Mouse (Mus musculus) liver, embryonic 16.5 days (tissue): ENCODE measurements around the gene Tmem253. TPM values are rescaled to one million over a fixed set of nuclear protein-coding genes. Genes with fewer than 3 reads are reported as not detected.
"Not testable (repeated sequence)": the region's sequence is repeated elsewhere in the genome, so short reads cannot be mapped to it uniquely, and the experiment has no call there.

Experiments
- ATAC-seq: fragments of 200-750 bp; cut with Nextera tagmentation; 2 replicates; pipeline ENCODE4 v1.8.0; 2017; ENCODE audit warnings: low read depth, mild to moderate bottlenecking, moderate number of reproducible peaks, moderate library complexity
- H3K27ac ChIP-seq: fragments of 300-500 bp; sonication (generic); 2 replicates; pipeline ENCODE4 v1.5.1; 2014; ENCODE audit warnings: mild to moderate bottlenecking, low read length
- H3K27me3 ChIP-seq: fragments of 300-500 bp; sonication (generic); 2 replicates; pipeline ENCODE4 v1.6.1; 2014; ENCODE audit warnings: low read depth, low read length, mixed read lengths; ENCODE audit not compliant: control insufficient read depth, insufficient read depth
- H3K36me3 ChIP-seq: fragments of 300-500 bp; sonication (generic); 2 replicates; pipeline ENCODE4 v1.6.1; 2014; ENCODE audit warnings: mild to moderate bottlenecking; ENCODE audit not compliant: control insufficient read depth, insufficient read depth
- H3K4me1 ChIP-seq: fragments of 300-500 bp; sonication (generic); 2 replicates; pipeline ENCODE4 v1.6.1; 2014; ENCODE audit warnings: low read depth, low read length, mixed read lengths; ENCODE audit not compliant: control insufficient read depth
- H3K4me2 ChIP-seq: fragments of 300-500 bp; sonication (generic); 2 replicates; pipeline ENCODE4 v1.6.1; 2014; ENCODE audit warnings: low read depth, low read length, mixed read lengths
- H3K4me3 ChIP-seq: fragments of 300-500 bp; sonication (generic); 2 replicates; pipeline ENCODE4 v1.5.1; 2014; ENCODE audit warnings: low read depth, mild to moderate bottlenecking, low read length
- H3K9ac ChIP-seq: fragments of 300-500 bp; sonication (generic); 2 replicates; pipeline ENCODE4 v1.6.1; 2014; ENCODE audit warnings: low read depth, low read length
- H3K9me3 ChIP-seq: fragments of 300-500 bp; sonication (generic); replicated peaks from 2 replicates; pipeline ENCODE4 v1.6.1; 2016; ENCODE audit warnings: low read length; ENCODE audit not compliant: control insufficient read depth
- WGBS: fragments of 180-500 bp; shearing (Covaris S2); extraction: QIAGEN DNeasy Blood & Tissue Kit; methylation state at CpG from one replicate; pipeline ENCODE4 v1.1.7; 2014; ENCODE audit not compliant: insufficient replicate concordance; 5-methylcytosine and 5-hydroxymethylcytosine counted together
- polyA plus RNA-seq: library from polyadenylated mRNA; unstranded; fragments of >200 nt; fragmentation: Nextera tagmentation; extraction: Ambion mirVana; gene quantifications from 2 replicates; pipeline ENCODE4 v1.2.1, GENCODE M21; 2015

Gene Tmem253
- polyA plus RNA-seq, 1 experiment from 2014 or later = 0.28 TPM

DNA sequence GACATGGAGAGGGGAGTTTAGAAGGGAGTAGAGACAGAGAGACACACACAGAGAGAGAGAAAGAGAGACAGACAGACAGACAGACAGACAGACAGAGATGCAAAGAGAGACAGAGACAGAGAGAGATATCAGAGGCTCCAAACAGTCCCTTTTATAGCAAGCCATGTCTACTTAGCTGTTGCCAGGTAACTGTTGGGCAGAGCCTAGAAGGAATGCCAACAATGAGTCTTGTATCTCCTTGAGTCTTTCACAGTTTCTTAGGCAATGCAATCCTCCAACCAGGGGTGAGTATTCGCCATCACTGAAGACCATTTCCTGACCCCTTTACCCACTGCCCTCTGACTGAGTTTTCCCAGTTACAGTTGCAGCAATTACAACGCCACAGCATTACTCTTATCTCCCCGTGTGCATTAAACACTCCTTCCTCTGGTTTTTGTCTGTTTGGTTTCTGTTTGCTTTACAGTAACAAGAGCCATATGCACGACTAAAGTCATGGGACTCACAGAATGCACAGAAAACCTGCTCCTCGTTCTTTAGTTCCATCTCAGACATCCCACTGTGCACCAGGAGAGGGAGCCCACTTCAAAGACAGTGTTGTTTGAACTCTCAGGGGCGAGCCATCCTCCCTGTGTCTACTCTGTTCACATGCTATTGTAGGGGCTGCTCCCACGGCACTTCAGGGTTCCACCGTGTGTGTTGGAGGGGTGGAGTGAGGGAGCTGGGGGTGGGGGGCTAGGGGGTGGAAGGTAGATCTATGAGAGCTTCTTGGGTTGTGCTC, 29.6 kb downstream of the Tmem253 start:
- 4% methylated on average over 8 of the region's 8 CpGs for WGBS
- ATAC-seq = peak; percentile 32; the same call in 1 of the 2 replicates
- Histone ChIP-seq H3K9me3 (no peaks in the 10 kb centered on the region), H3K4me2 (no peak overlapping the region; the same call in 1 of the 2 replicates), H3K27me3 (no peaks in the 10 kb centered on the region), H3K27ac (no peak overlapping the region), H3K4me1 (no peaks in the 10 kb centered on the region; the same call in 1 of the 2 replicates), H3K36me3 (no peaks in the 10 kb centered on the region), H3K4me3 (no peak overlapping the region), H3K9ac (no peak overlapping the region)

DNA sequence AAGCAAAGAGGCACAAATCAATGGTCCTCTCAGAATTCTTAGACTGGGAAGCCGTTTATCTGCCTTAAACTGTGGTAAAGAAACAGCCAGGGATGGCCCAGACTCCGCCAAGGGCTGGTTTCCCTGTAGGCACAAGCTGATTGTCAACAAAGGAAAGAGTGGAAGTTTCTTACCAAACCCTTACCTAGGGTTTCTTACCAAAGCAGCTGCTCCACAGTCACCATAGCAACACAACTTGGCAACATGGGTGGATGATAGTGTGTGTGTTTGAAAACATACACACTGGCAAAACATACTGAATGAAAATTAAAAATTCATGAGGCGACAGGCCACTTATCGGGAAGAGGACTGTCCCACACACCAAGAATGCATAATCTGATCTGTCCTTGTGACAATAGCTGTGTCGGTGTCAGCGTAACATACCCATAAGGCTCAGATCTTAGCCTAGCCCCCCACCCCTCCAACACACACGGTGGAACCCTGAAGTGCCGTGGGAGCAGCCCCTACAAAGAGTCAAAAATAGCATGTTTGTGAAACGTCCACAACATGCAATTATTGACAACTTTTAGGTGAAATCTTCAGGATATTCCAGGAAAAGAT, 30.6 kb downstream of the Tmem253 start:
- Histone ChIP-seq H3K27ac (no peak overlapping the region), H3K9ac (no peak overlapping the region), H3K4me2 (no peak overlapping the region), H3K27me3 (no peaks in the 10 kb centered on the region), H3K9me3 (no peaks in the 10 kb centered on the region), H3K4me1 (no peaks in the 10 kb centered on the region; the same call in 1 of the 2 replicates), H3K36me3 (no peaks in the 10 kb centered on the region), H3K4me3 (no peak overlapping the region)
- 61% methylated on average over 9 of the region's 9 CpGs for WGBS
- no peak for ATAC-seq

DNA sequence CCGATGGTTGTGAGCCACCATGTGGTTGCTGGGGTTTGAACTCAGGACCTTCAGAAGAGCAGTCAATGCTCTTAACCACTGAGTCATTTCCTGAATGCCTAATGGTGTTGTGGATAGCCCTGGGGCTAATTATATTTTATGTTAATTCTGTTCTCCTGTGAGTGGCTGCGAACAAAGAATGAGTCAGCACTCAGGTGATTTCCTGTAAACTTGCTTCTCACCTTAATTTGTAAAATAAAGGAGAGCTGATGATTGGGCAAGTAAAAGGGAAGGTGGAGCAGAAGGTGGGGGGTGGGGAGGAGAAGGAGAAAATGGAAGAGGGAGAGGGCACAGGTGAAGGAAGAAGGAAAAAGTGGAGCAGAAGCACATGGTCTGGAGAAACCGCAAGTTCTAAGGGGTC, 37.3 kb downstream of the Tmem253 start:
- not testable (repeated sequence) for H3K4me3 ChIP-seq, H3K9ac ChIP-seq, ATAC-seq, H3K27me3 ChIP-seq, H3K4me1 ChIP-seq, H3K36me3 ChIP-seq, H3K4me2 ChIP-seq, H3K9me3 ChIP-seq, H3K27ac ChIP-seq
- WGBS = 65% methylated on average over 3 of the region's 3 CpGs

DNA sequence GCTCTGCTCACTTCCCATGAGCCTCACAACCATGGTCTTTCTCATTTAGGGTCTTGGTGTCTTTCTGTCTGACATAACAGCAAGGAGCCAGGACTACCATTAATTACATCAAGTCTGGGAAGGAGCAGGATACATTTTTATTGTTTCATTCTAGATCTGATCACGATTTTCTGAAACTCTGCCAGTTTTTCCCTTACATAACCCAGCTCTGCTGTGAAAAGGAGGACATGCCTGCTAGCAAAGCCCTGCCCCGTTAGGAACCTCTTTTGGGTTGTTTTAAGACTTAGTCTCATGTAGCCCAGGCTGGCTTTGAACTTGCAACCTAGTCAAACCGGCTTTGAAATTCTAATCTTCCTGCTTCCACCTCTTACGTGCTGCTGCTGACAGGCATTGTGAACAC, 44.5 kb downstream of the Tmem253 start:
- H3K4me1 ChIP-seq = no peaks in the 10 kb centered on the region

DNA sequence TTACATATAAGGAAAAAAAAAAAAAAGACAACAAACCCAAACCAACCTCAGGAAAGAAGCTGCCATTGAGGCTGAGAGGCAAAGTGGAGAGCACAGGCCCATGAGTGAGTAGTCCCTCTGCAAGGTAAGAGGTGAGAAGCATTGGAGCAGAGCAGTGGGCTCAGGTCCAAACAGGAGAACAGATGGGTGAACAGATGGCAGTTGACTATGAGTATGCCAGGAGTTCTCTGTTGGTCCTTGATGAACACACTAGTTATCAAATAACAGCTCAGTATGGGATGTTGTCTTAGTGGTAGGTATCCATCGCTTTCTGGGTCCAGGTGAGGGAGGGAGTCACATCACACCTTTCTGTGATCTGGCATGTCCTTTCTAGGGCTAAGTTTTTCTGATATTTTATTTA, 45.3 kb downstream of the Tmem253 start:
- Histone ChIP-seq H3K4me3 (no peak overlapping the region), H3K27ac (no peak overlapping the region), H3K4me2 (no peak overlapping the region), H3K4me1 (no peaks in the 10 kb centered on the region), H3K36me3 (no peaks in the 10 kb centered on the region), H3K27me3 (no peaks in the 10 kb centered on the region), H3K9me3 (no peaks in the 10 kb centered on the region), H3K9ac (no peak overlapping the region)
- no peak for ATAC-seq
- WGBS = 57% methylated on average over 1 of the region's 1 CpGs

More for the DNA sequence above, 44.5 kb downstream of the Tmem253 start:
- Histone ChIP-seq H3K9me3 (no peaks in the 10 kb centered on the region), H3K9ac (no peak overlapping the region), H3K27ac (no peak overlapping the region), H3K36me3 (no peaks in the 10 kb centered on the region), H3K27me3 (no peaks in the 10 kb centered on the region), H3K4me3 (no peak overlapping the region), H3K4me2 (no peak overlapping the region)
- WGBS = 54% methylated on average over 4 of the region's 4 CpGs
- no peak for ATAC-seq

DNA sequence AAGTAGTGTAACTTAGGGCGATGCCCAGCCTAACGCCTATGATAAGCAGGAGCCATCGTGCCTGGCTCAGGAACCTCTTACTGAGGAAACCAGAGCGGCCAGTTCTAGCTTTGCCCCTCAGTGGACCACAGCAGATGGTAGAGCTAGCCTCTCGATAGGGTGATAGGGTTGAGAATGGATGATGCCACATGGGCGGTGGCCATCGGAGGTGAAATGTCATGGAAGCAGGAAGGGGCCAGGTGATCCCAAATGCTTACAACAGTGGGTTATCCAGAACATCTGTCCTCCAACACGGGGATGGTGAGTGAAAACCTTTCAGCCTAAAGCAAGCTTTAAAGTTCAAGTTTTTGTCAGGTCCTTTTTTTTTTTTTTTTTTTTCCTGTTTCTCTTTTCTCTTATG, 46.3 kb downstream of the Tmem253 start:
- no peak overlapping the region for H3K27ac ChIP-seq
- H3K9me3 ChIP-seq = no peaks in the 10 kb centered on the region
- H3K4me1 ChIP-seq = no peaks in the 10 kb centered on the region
- H3K27me3 ChIP-seq = no peaks in the 10 kb centered on the region
- H3K4me3 ChIP-seq = no peak overlapping the region
- H3K36me3 ChIP-seq = no peaks in the 10 kb centered on the region
- WGBS = 66% methylated on average over 8 of the region's 8 CpGs
- no peak overlapping the region for H3K9ac ChIP-seq
- no peak for ATAC-seq
- H3K4me2 ChIP-seq = no peak overlapping the region

DNA sequence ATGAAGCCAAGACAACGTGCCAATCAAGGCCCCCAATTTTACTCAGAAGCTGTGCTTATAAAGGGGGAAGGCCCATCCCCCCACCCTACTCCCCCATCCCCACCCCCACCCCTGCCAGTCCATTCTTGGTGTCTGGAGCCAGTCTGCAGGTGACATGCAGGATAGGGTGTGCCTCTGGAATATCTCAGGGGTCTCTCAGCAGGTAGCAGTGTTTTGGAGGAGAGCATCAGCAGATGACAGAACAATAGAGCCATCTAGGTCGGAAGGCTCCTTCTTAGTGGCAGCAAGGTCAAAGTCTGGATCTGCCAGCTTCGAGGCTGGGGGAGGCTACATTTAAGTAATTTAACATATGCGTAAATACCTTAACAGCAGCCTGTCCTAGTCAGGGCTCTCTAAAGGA, 50.7 kb downstream of the Tmem253 start:
- Histone ChIP-seq H3K4me3 (no peak overlapping the region), H3K36me3 (peaks cover under 1% of the 10 kb centered on the region; the same call in 1 of the 2 replicates), H3K9me3 (no peaks in the 10 kb centered on the region), H3K4me1 (no peaks in the 10 kb centered on the region), H3K9ac (no peak overlapping the region), H3K27ac (no peak overlapping the region), H3K4me2 (no peak overlapping the region), H3K27me3 (no peaks in the 10 kb centered on the region)
- no peak for ATAC-seq
- 52% methylated on average over 4 of the region's 4 CpGs for WGBS

Other genes starting within 250 kb of the Tmem253 start
- not detected in 2 replicates for gene Ang4, start 242.1 kb upstream of the Tmem253 start, polyA plus RNA-seq
- gene AY358078, start 215.6 kb upstream of the Tmem253 start, polyA plus RNA-seq = not detected in 2 replicates
- 13.2 and 14.6 TPM in 2 replicates for gene Ear6, start 162.0 kb upstream of the Tmem253 start, polyA plus RNA-seq
- gene Mettl17, start 130.8 kb upstream of the Tmem253 start, polyA plus RNA-seq = 10.8 and 12.9 TPM in 2 replicates
- gene Slc39a2, start 122.8 kb upstream of the Tmem253 start, polyA plus RNA-seq = 0.06 and 0.09 TPM in 2 replicates
- 51.8 and 66.4 TPM in 2 replicates for gene Ndrg2, start 101.5 kb upstream of the Tmem253 start, polyA plus RNA-seq
- gene Tppp2, start 97.2 kb upstream of the Tmem253 start, polyA plus RNA-seq = not detected in 2 replicates
- gene Rnase13, start 92.9 kb upstream of the Tmem253 start, polyA plus RNA-seq = not detected in 2 replicates
- gene Arhgef40, start 30.9 kb upstream of the Tmem253 start, polyA plus RNA-seq = 12.5 and 14.6 TPM in 2 replicates
- 7.4 and 8.9 TPM in 2 replicates for gene Zfp219, start 5.1 kb downstream of the Tmem253 start, polyA plus RNA-seq
- not detected in 2 replicates for gene Olfr221, start 26.8 kb downstream of the Tmem253 start, polyA plus RNA-seq
- 202 and 237 TPM in 2 replicates for gene Hnrnpc, start 88.4 kb downstream of the Tmem253 start, polyA plus RNA-seq
- 34.5 and 35.9 TPM in 2 replicates for gene Rpgrip1, start 95.0 kb downstream of the Tmem253 start, polyA plus RNA-seq
- gene Supt16, start 181.8 kb downstream of the Tmem253 start, polyA plus RNA-seq = 26.2 and 28.5 TPM in 2 replicates
- 11.6 and 12.6 TPM in 2 replicates for gene Chd8, start 242.1 kb downstream of the Tmem253 start, polyA plus RNA-seq